ENCODE assay signal across 11 mouse cellular contexts in genomic region chr7:25301063-25301462, GRCm38 (mm10). TPM values are rescaled to one million over a fixed set of nuclear protein-coding genes. Genes with fewer than 3 reads are reported as not detected.
DNase-seq lines count a peak whose midpoint lies in the region; ATAC-seq and TF ChIP-seq lines count a peak whose summit lies in the region.
"Had no signal": no experiment of that assay in that cellular context is flagged by ENCODE, and none has a peak within 500 bp of the region (broad histone marks: within the 10 kb centered on the region; RNA-seq: fewer than 3 reads in every experiment).

Gene Prr19 (plus strand): TSS chr7:25301411.

- in situ Hi-C loops in ES-E14 (cut with MboI; ENCODE audit: low sequenced_read_pairs in 2 of 2, unreplicated experiment in 2 of 2) = no loop called here

- ATAC-seq in forebrain, embryonic 11.5 days (replicated peaks; ENCODE audit: low FRiP score) = peak; percentile 57; the same call in 1 of the 2 replicates
- ATAC-seq in forebrain, embryonic 12.5 days (ENCODE audit: low FRiP score) = no peak
- ATAC-seq in hindbrain, embryonic 12.5 days (ENCODE audit: low FRiP score) = 0 out of 2 replicates have a peak, but pooled peaks have one; percentile 3
- 0 out of 2 replicates have a peak, but pooled peaks have one; percentile 19 for ATAC-seq in midbrain, embryonic 16.5 days

- H3K4me2 ChIP-seq in forebrain, embryonic 11.5 days (ENCODE audit: low read depth, low read length, severe bottlenecking) = no peak within 1 kb of the TSS
- no peak within 1 kb of the TSS for H3K4me2 ChIP-seq in forebrain, embryonic 12.5 days
- no peak within 1 kb of the TSS for H3K4me2 ChIP-seq in hindbrain, embryonic 12.5 days (replicated peaks)
- peak within 1 kb of the TSS; percentile 34; the same call in 1 of the 2 replicates for H3K4me2 ChIP-seq in midbrain, embryonic 16.5 days (ENCODE audit: low read length)

- DNase-seq in forebrain, embryonic 11.5 days (ENCODE audit: low spot score) = peak; percentile 82
- DNase-seq in ES-E14 (ENCODE audit: low read depth, low spot score) = peak; percentile 94
- no peak for DNase-seq in heart, postnatal 10 days
- DNase-seq in urinary bladder, postnatal 14 days (ENCODE audit: low spot score) = no peak
- no peak for DNase-seq in T-cell, adult 2 months (ENCODE audit: low spot score)
- DNase-seq: kidney, adult 11 months had no signal

- H3K4me1 ChIP-seq in forebrain, embryonic 11.5 days (replicated peaks; ENCODE audit: control insufficient read depth, insufficient read depth, low read length) = peaks cover 9% of the 10 kb centered on the region; the same call in 1 of the 2 replicates
- peaks cover 24% of the 10 kb centered on the region for H3K4me1 ChIP-seq in forebrain, embryonic 12.5 days
- H3K4me1 ChIP-seq in ES-E14 (ENCODE audit: control insufficient read depth in 2 of 2, insufficient read depth in 2 of 2, low read length in 2 of 2, poor library complexity in 1 of 2) = peaks cover 10 to 18% of the 10 kb centered on the region in 2 experiments
- H3K4me1 ChIP-seq in hindbrain, embryonic 12.5 days = peaks cover 21% of the 10 kb centered on the region
- peaks cover 17% of the 10 kb centered on the region for H3K4me1 ChIP-seq in midbrain, embryonic 16.5 days (ENCODE audit: control insufficient read depth, insufficient read depth, low read length)

- H3K27me3 ChIP-seq in forebrain, embryonic 11.5 days (ENCODE audit: control insufficient read depth, insufficient read depth, low read length) = no peaks in the 10 kb centered on the region
- peaks cover 5% of the 10 kb centered on the region; the same call in 1 of the 2 replicates for H3K27me3 ChIP-seq in forebrain, embryonic 12.5 days
- H3K27me3 ChIP-seq in hindbrain, embryonic 12.5 days = no peaks in the 10 kb centered on the region
- no peaks in the 10 kb centered on the region for H3K27me3 ChIP-seq in midbrain, embryonic 16.5 days (ENCODE audit: control insufficient read depth, insufficient read depth, low read depth, low read length)

- H3K9ac ChIP-seq in forebrain, embryonic 11.5 days (ENCODE audit: low read length) = no peak within 1 kb of the TSS
- no peak within 1 kb of the TSS for H3K9ac ChIP-seq in forebrain, embryonic 12.5 days
- H3K9ac ChIP-seq in ES-E14 (ENCODE audit: insufficient read depth, low read depth, low read length, poor library complexity, severe bottlenecking) = no peak within 1 kb of the TSS
- no peak within 1 kb of the TSS for H3K9ac ChIP-seq in hindbrain, embryonic 12.5 days
- H3K9ac ChIP-seq in midbrain, embryonic 16.5 days (ENCODE audit: low read depth, low read length) = peak within 1 kb of the TSS; percentile 25; the same call in 1 of the 2 replicates

- H3K4me3 ChIP-seq in forebrain, embryonic 11.5 days (ENCODE audit: low read depth, low read length) = no peak within 1 kb of the TSS
- H3K4me3 ChIP-seq in forebrain, embryonic 12.5 days (replicated peaks) = no peak within 1 kb of the TSS
- no peak within 1 kb of the TSS for H3K4me3 ChIP-seq in ES-E14 (ENCODE audit: insufficient read depth in 1 of 2, low read depth in 1 of 2, low read length in 2 of 2, poor library complexity in 1 of 2, severe bottlenecking in 1 of 2)
- no peak within 1 kb of the TSS for H3K4me3 ChIP-seq in hindbrain, embryonic 12.5 days
- H3K4me3 ChIP-seq in midbrain, embryonic 16.5 days (ENCODE audit: low read depth, low read length) = peak within 1 kb of the TSS; percentile 6; the same call in 1 of the 2 replicates

- no peaks in the 10 kb centered on the region; the same call in 1 of the 2 replicates for H3K36me3 ChIP-seq in forebrain, embryonic 11.5 days (ENCODE audit: control insufficient read depth, insufficient read depth, low read length)
- H3K36me3 ChIP-seq in forebrain, embryonic 12.5 days (replicated peaks) = peaks cover 1% of the 10 kb centered on the region; the same call in 1 of the 2 replicates
- peaks cover 2% of the 10 kb centered on the region; the same call in 1 of the 2 replicates for H3K36me3 ChIP-seq in ES-E14 (ENCODE audit: control insufficient read depth, insufficient read depth, low read length, poor library complexity, severe bottlenecking)
- no peaks in the 10 kb centered on the region for H3K36me3 ChIP-seq in hindbrain, embryonic 12.5 days
- H3K36me3 ChIP-seq in midbrain, embryonic 16.5 days (ENCODE audit: control insufficient read depth, insufficient read depth, low read length) = no peaks in the 10 kb centered on the region

- no peaks in the 10 kb centered on the region for H3K9me3 ChIP-seq in forebrain, embryonic 11.5 days (ENCODE audit: control insufficient read depth, low read length)
- H3K9me3 ChIP-seq in forebrain, embryonic 12.5 days = no peaks in the 10 kb centered on the region
- no peaks in the 10 kb centered on the region for H3K9me3 ChIP-seq in ES-E14 (ENCODE audit: control insufficient read depth, insufficient read depth, low read depth, low read length)
- H3K9me3 ChIP-seq in hindbrain, embryonic 12.5 days (replicated peaks) = no peaks in the 10 kb centered on the region
- H3K9me3 ChIP-seq in midbrain, embryonic 16.5 days (replicated peaks; ENCODE audit: control insufficient read depth, low read length, poor library complexity, severe bottlenecking) = no peaks in the 10 kb centered on the region
- H3K9me3 ChIP-seq: G1E had no signal

- intact Hi-C loops in heart, postnatal 10 days (cut with DNase I) = no loop called here

- 53% methylated on average over 19 of the region's 19 CpGs for WGBS in forebrain, embryonic 11.5 days
- 57% methylated on average over 19 of the region's 19 CpGs for WGBS in forebrain, embryonic 12.5 days
- WGBS in hindbrain, embryonic 12.5 days = 53% methylated on average over 19 of the region's 19 CpGs
- WGBS in midbrain, embryonic 16.5 days = 59% methylated on average over 19 of the region's 19 CpGs

- no peak within 1 kb of the TSS for H3K27ac ChIP-seq in forebrain, embryonic 11.5 days (ENCODE audit: low read depth, low read length)
- no peak within 1 kb of the TSS for H3K27ac ChIP-seq in forebrain, embryonic 12.5 days
- no peak within 1 kb of the TSS for H3K27ac ChIP-seq in ES-E14 (ENCODE audit: insufficient read depth, low read depth, low read length, poor library complexity, severe bottlenecking)
- no peak within 1 kb of the TSS for H3K27ac ChIP-seq in hindbrain, embryonic 12.5 days
- no peak within 1 kb of the TSS for H3K27ac ChIP-seq in midbrain, embryonic 16.5 days (ENCODE audit: low read length)

TF ChIP-seq in ES-E14, 5 proteins besides CTCF, POLR2A, EP300 and RAD21:
- TF ChIP-seq CHD2 (IDR thresholded peaks at IDR 0.05; ENCODE audit: low read depth, low read length) (no peak), MAFK (IDR thresholded peaks at IDR 0.05; ENCODE audit: insufficient read depth, low read depth, low read length) (no peak), ZC3H11A (IDR thresholded peaks at IDR 0.05; ENCODE audit: borderline replicate concordance, low read depth, low read length) (no peak), ZNF384 (IDR thresholded peaks at IDR 0.05; ENCODE audit: low read depth, low read length) (no peak), HCFC1 (IDR thresholded peaks at IDR 0.05; ENCODE audit: borderline replicate concordance, insufficient read depth, low read length) (no peak)

RNA-seq across cellular contexts. Expression of gene Prr19, which starts in this region (rescaled TPM):
- 1.1 and 1.7 TPM in 2 replicates for polyA plus RNA-seq in forebrain, embryonic 11.5 days (2014; fragmentation: Nextera tagmentation; extraction: Ambion mirVana)
- polyA plus RNA-seq in forebrain, embryonic 12.5 days (2016; fragmentation: Nextera tagmentation; extraction: Ambion mirVana) = 1.3 and 1.7 TPM in 2 replicates
- 4.3 and 5.7 TPM in 2 replicates for total RNA-seq in ES-E14 (2012; rRNA removed)
- 0.87 and 1.1 TPM in 2 replicates for polyA plus RNA-seq in hindbrain, embryonic 12.5 days (2016; fragmentation: Nextera tagmentation; extraction: Ambion mirVana)
- polyA plus RNA-seq in midbrain, embryonic 16.5 days (2015; fragmentation: Nextera tagmentation; extraction: Ambion mirVana) = 4.3 and 5.6 TPM in 2 replicates
- not detected for total RNA-seq in heart, postnatal 10 days (2021)
- total RNA-seq: G1E; monocyte, adult 5-6 weeks had no signal

Comparison
In these comparisons a context has a peak if more than half of its experiments do, and no peak if none do; other contexts are left out.
1. DNase-seq: peak in forebrain, embryonic 11.5 days (single experiment) and ES-E14 (single experiment); none in heart, postnatal 10 days (0 of 2), urinary bladder, postnatal 14 days (single experiment) and T-cell, adult 2 months (single experiment).